Mouse (Mus musculus) activated CD4-positive, CD25-positive, alpha-beta regulatory T cell, adult 9 weeks (primary cell): ENCODE results near the gene Ice2. TPM values are rescaled to one million over a fixed set of nuclear protein-coding genes. Genes with fewer than 3 reads are reported as not detected.

Experiments
- polyA plus RNA-seq: library from polyadenylated mRNA; unstranded; fragments of 100-300 nt; shearing (Covaris generic); gene quantifications from one replicate; pipeline ENCODE4 v1.2.1, GENCODE M21; 2017

Ice2 gene
- polyA plus RNA-seq: 33.9 TPM

DNA sequence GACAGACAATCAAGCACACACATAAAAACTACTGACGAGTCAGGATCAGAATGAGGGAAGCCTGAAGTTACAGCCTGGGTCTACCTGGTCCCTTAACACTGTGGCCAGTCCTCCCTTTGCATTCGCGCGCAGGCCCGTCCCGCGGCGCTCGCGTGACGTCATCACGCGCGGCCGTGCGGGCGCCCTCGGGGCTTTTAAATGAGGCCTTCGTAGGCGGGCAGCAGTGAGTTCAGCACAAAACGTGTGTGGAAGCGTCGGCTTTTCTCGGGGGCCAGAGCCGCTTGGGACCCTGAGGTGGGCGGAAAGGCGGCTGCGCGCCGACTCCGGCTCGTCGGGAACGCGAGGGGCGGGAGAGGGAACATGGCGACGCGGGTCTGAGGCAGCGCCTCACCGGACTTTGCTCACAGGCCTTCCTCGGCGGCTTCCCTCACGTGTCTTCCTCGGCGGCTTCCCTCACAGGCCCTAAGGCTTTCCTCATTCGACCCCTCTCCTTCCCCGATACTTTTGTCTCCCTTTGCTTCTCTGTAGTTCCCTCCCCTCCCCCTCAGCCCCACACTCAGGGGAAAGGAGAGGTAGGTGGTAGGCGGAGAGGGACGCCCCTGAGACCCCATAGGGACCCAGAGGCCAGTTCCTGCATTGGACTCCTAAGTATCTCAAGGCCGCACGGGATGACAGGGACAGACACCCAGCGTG is at the start of gene Ice2:
Ice2 (plus strand) TSS at position 147 of the 693 bp plus-strand sequence.

DNA sequence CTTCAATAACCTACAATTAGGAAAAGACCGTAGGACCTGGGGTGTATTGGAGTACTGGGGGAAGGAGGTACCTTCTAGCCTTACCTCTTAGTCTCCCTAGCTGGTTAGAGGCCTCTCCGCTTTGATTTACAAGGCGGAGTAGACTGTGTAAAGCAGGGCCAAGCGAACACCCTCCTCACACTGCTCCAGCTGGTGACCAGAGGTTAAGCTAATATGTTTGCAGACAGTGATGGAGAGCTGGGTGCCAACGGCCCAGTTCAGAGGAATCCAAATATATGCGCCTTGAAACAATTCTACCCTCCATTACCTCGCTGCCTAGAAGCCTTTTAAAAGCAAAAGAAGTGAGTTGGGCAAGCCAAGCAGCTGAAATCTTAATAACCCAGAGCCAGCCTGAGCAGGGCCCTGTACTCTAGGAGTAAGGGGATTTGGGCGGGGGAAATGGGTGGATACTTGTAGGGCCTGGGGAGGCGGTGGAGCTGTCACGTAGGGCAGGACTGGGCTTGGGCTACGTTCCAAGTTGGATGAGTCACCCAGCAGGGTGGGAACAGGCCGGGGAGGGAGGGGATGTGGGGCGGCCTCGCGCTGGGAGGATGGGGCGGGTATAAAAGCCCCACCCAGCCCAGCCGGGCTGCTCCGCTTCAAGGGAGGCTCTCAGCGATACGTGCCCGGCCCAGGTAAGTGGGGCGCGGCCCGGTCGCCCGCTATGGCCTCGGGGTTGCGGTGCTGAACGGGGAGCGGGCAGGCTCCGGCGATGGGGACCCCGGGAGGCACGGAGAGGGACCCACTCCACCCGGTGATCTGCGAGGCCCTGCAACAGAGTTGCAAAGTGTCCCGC is 55.6 kb downstream of the Ice2 start, which contains the start of gene Anxa2:
Anxa2 (plus strand) TSS at position 555 of the 835 bp plus-strand sequence.

Other genes with a start within 250 kb of the Ice2 start
- 132 TPM for gene Anxa2, start 55.7 kb downstream of the Ice2 start, polyA plus RNA-seq